Mouse (Mus musculus) testis, postnatal 14 days (tissue): ENCODE data around the gene Cdkn1a.

Source experiments
- DNase-seq: peaks from one replicate; pipeline ENCODE4 v3.0.0; 2021; ENCODE audit warnings: low spot score

Cdkn1a gene

GRCm38 (mm10) chr17:29120666-29121065, 29.9 kb downstream of the Cdkn1a start:
- no peak for DNase-seq

- no peak for DNase-seq
Observed at GRCm38 (mm10) chr17:29122817-29123216, 32.0 kb downstream of the Cdkn1a start.

- DNase-seq = no peak
Observed at GRCm38 (mm10) chr17:29123578-29124174, 32.9 kb downstream of the Cdkn1a start.

GRCm38 (mm10) chr17:29126561-29126960, 35.8 kb downstream of the Cdkn1a start:
- DNase-seq = no peak

GRCm38 (mm10) chr17:29129341-29129740, 38.6 kb downstream of the Cdkn1a start:
- DNase-seq = no peak

- DNase-seq = no peak
Observed at GRCm38 (mm10) chr17:29135066-29135465, 44.3 kb downstream of the Cdkn1a start.

GRCm38 (mm10) chr17:29136236-29136635, 45.5 kb downstream of the Cdkn1a start:
- peak; percentile 68 for DNase-seq

- DNase-seq = no peak
Observed at GRCm38 (mm10) chr17:29137906-29138305, 47.1 kb downstream of the Cdkn1a start.

- no peak for DNase-seq
Observed at GRCm38 (mm10) chr17:29141577-29141976, 50.8 kb downstream of the Cdkn1a start.

GRCm38 (mm10) chr17:29143266-29143665, 52.5 kb downstream of the Cdkn1a start:
- no peak for DNase-seq

GRCm38 (mm10) chr17:29145101-29145500, 54.3 kb downstream of the Cdkn1a start:
- no peak for DNase-seq

- DNase-seq = no peak
Observed at GRCm38 (mm10) chr17:29147273-29147672, 56.5 kb downstream of the Cdkn1a start.

- no peak for DNase-seq
Observed at GRCm38 (mm10) chr17:29147773-29148172, 57.0 kb downstream of the Cdkn1a start.

- no peak for DNase-seq
Observed at GRCm38 (mm10) chr17:29149766-29150165, 59.0 kb downstream of the Cdkn1a start.
